Comparison of ENCODE assay signal across 12 mouse cellular contexts in the genomic region with DNA sequence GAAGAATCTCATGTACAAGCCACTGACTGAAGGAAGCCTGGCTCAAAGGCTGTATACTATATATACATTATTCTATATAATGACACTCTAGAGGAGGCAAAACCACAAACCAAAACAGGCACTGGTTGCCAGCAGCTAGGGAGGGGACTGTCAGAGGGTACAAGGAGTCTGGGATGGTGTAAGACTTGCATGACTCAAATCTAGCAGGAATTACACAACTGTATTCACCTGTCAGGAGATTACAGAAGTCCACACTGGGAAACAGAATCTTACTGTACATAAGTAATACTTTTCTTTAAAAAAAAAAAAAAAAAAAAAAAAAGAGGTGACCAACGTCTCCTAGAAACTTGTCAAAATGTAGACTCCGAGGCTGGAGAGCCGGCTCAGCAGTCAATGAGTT.
"Had no signal": no experiment of that assay in that cellular context is flagged by ENCODE, and none has a peak within 500 bp of the region (broad histone marks: within the 10 kb centered on the region; RNA-seq: fewer than 3 reads in every experiment).

No protein-coding gene starts in this region.

- H3K4me3 ChIP-seq: limb, embryonic 12.5 days; midbrain, embryonic 13.5 days; neural tube, embryonic 15.5 days had no signal

- H3K9me3 ChIP-seq: limb, embryonic 12.5 days; midbrain, embryonic 13.5 days; neural tube, embryonic 15.5 days had no signal

- H3K9ac ChIP-seq: limb, embryonic 12.5 days; lung, embryonic 14.5 days; midbrain, embryonic 13.5 days; neural tube, embryonic 15.5 days had no signal

- H3K27me3 ChIP-seq: limb, embryonic 12.5 days; midbrain, embryonic 13.5 days; neural tube, embryonic 15.5 days had no signal

- H3K27ac ChIP-seq: kidney, postnatal 0 days; limb, embryonic 12.5 days; midbrain, embryonic 13.5 days; neural tube, embryonic 15.5 days had no signal

- DNase-seq: kidney, adult 11 months; kidney, adult 9 months; kidney, postnatal 36 days; lung, embryonic 14.5 days; lung, postnatal 14 days; right cerebral cortex, adult 18-20 months; thymus, adult 18-20 months; thymus, postnatal 25 days had no signal

- ATAC-seq: midbrain, embryonic 13.5 days had no signal

- H3K4me1 ChIP-seq: limb, embryonic 12.5 days had no signal

- H3K4me2 ChIP-seq: limb, embryonic 12.5 days; lung, embryonic 14.5 days; midbrain, embryonic 13.5 days; neural tube, embryonic 15.5 days had no signal
